Mouse (Mus musculus): ENCODE measurements around the gene Gnpat. TPM values are rescaled to one million over a fixed set of nuclear protein-coding genes. Genes with fewer than 3 reads are reported as not detected.

The Gnpat gene
- total RNA-seq, 1 experiment: 102 TPM

- TF ChIP-seq ZNF384 (IDR thresholded peaks at IDR 0.05; ENCODE audit: low read depth, low read length) (no peak), HCFC1 (IDR thresholded peaks at IDR 0.05; ENCODE audit: borderline replicate concordance, insufficient read depth, low read length) (no peak), ZC3H11A (IDR thresholded peaks at IDR 0.05; ENCODE audit: borderline replicate concordance, low read depth, low read length) (no peak), CHD2 (IDR thresholded peaks at IDR 0.05; ENCODE audit: low read depth, low read length) (no peak), MAFK (IDR thresholded peaks at IDR 0.05; ENCODE audit: insufficient read depth, low read depth, low read length) (no peak)
- DNase-seq (ENCODE audit: low read depth, low spot score): no peak
- H3K4me1 ChIP-seq (ENCODE audit: control insufficient read depth in 2 of 2, insufficient read depth in 2 of 2, low read length in 2 of 2, poor library complexity in 1 of 2): peaks cover 3 to 10% of the 10 kb centered on the region in 2 experiments; a peak in 2 of 4 replicates
- H3K27ac ChIP-seq (ENCODE audit: insufficient read depth, low read depth, low read length, poor library complexity, severe bottlenecking): no peak overlapping the region
- H3K36me3 ChIP-seq (ENCODE audit: control insufficient read depth, insufficient read depth, low read length, poor library complexity, severe bottlenecking): peaks cover 33% of the 10 kb centered on the region
- H3K9me3 ChIP-seq (ENCODE audit: control insufficient read depth, insufficient read depth, low read depth, low read length): no peaks in the 10 kb centered on the region
- in situ Hi-C loops (cut with MboI; ENCODE audit: low sequenced_read_pairs in 2 of 2, unreplicated experiment in 2 of 2): no loop called here
- H3K9ac ChIP-seq (ENCODE audit: insufficient read depth, low read depth, low read length, poor library complexity, severe bottlenecking): no peak overlapping the region
- no peak overlapping the region for H3K4me3 ChIP-seq (ENCODE audit: insufficient read depth in 1 of 2, low read depth in 1 of 2, low read length in 2 of 2, poor library complexity in 1 of 2, severe bottlenecking in 1 of 2)
These were observed 8.6 kb downstream of the Gnpat start for GRCm38 (mm10) chr8:124871474-124871873.

DNA sequence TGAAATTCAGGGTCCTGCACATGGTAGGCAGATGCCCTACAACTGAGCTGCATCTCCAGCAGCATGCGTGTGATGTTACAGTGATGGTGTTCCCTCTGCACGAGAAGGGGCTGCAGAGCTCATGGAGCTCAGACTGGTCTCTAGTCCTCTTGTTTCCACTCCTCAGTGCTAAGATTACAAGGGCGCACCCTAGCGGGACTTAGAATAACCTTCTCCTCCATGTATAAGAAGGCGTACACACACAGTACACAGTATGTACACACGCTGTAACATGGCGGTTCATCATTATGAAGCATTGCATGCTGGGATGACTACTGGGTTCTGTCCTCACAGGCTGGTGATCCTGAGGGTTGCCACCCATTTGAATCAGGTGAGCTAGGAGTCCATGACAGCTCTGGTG lies 9.2 kb downstream of the Gnpat start:
- H3K9ac ChIP-seq (ENCODE audit: insufficient read depth, low read depth, low read length, poor library complexity, severe bottlenecking): no peak overlapping the region
- in situ Hi-C loops (cut with MboI; ENCODE audit: low sequenced_read_pairs in 2 of 2, unreplicated experiment in 2 of 2): no loop called here
- no peak for TF ChIP-seq CHD2 (IDR thresholded peaks at IDR 0.05; ENCODE audit: low read depth, low read length)
- TF ChIP-seq ZNF384 (IDR thresholded peaks at IDR 0.05; ENCODE audit: low read depth, low read length): no peak
- TF ChIP-seq MAFK (IDR thresholded peaks at IDR 0.05; ENCODE audit: insufficient read depth, low read depth, low read length): no peak
- no peak for TF ChIP-seq HCFC1 (IDR thresholded peaks at IDR 0.05; ENCODE audit: borderline replicate concordance, insufficient read depth, low read length)
- no peak for TF ChIP-seq ZC3H11A (IDR thresholded peaks at IDR 0.05; ENCODE audit: borderline replicate concordance, low read depth, low read length)
- peak; percentile 40 for DNase-seq (ENCODE audit: low read depth, low spot score)
- peaks cover 39% of the 10 kb centered on the region for H3K36me3 ChIP-seq (ENCODE audit: control insufficient read depth, insufficient read depth, low read length, poor library complexity, severe bottlenecking)
- H3K4me3 ChIP-seq (ENCODE audit: insufficient read depth in 1 of 2, low read depth in 1 of 2, low read length in 2 of 2, poor library complexity in 1 of 2, severe bottlenecking in 1 of 2): no peak overlapping the region
- no peak overlapping the region for H3K27ac ChIP-seq (ENCODE audit: insufficient read depth, low read depth, low read length, poor library complexity, severe bottlenecking)
- peaks cover 3 to 10% of the 10 kb centered on the region in 2 experiments; a peak in 2 of 4 replicates for H3K4me1 ChIP-seq (ENCODE audit: control insufficient read depth in 2 of 2, insufficient read depth in 2 of 2, low read length in 2 of 2, poor library complexity in 1 of 2)
- no peaks in the 10 kb centered on the region for H3K9me3 ChIP-seq (ENCODE audit: control insufficient read depth, insufficient read depth, low read depth, low read length)

GRCm38 (mm10) chr8:124872690-124873089 lies 9.9 kb downstream of the Gnpat start:
- H3K36me3 ChIP-seq (ENCODE audit: control insufficient read depth, insufficient read depth, low read length, poor library complexity, severe bottlenecking): peaks cover 43% of the 10 kb centered on the region
- H3K27ac ChIP-seq (ENCODE audit: insufficient read depth, low read depth, low read length, poor library complexity, severe bottlenecking): no peak overlapping the region
- in situ Hi-C loops (cut with MboI; ENCODE audit: low sequenced_read_pairs in 2 of 2, unreplicated experiment in 2 of 2): no loop called here

GRCm38 (mm10) chr8:124878141-124878540 lies 15.3 kb downstream of the Gnpat start:
- TF ChIP-seq ZNF384 (IDR thresholded peaks at IDR 0.05; ENCODE audit: low read depth, low read length) (no peak), HCFC1 (IDR thresholded peaks at IDR 0.05; ENCODE audit: borderline replicate concordance, insufficient read depth, low read length) (no peak), MAFK (IDR thresholded peaks at IDR 0.05; ENCODE audit: insufficient read depth, low read depth, low read length) (no peak), CHD2 (IDR thresholded peaks at IDR 0.05; ENCODE audit: low read depth, low read length) (no peak), ZC3H11A (IDR thresholded peaks at IDR 0.05; ENCODE audit: borderline replicate concordance, low read depth, low read length) (no peak)
- in situ Hi-C loops (cut with MboI; ENCODE audit: low sequenced_read_pairs in 2 of 2, unreplicated experiment in 2 of 2): no loop called here
- peaks cover 71% of the 10 kb centered on the region for H3K36me3 ChIP-seq (ENCODE audit: control insufficient read depth, insufficient read depth, low read length, poor library complexity, severe bottlenecking)

More at GRCm38 (mm10) chr8:124872690-124873089, 9.9 kb downstream of the Gnpat start:
- no peak overlapping the region for H3K4me3 ChIP-seq (ENCODE audit: insufficient read depth in 1 of 2, low read depth in 1 of 2, low read length in 2 of 2, poor library complexity in 1 of 2, severe bottlenecking in 1 of 2)
- no peak for DNase-seq (ENCODE audit: low read depth, low spot score)
- H3K9ac ChIP-seq (ENCODE audit: insufficient read depth, low read depth, low read length, poor library complexity, severe bottlenecking): no peak overlapping the region
- no peaks in the 10 kb centered on the region for H3K9me3 ChIP-seq (ENCODE audit: control insufficient read depth, insufficient read depth, low read depth, low read length)
- TF ChIP-seq ZNF384 (IDR thresholded peaks at IDR 0.05; ENCODE audit: low read depth, low read length) (no peak), CHD2 (IDR thresholded peaks at IDR 0.05; ENCODE audit: low read depth, low read length) (no peak), ZC3H11A (IDR thresholded peaks at IDR 0.05; ENCODE audit: borderline replicate concordance, low read depth, low read length) (no peak), MAFK (IDR thresholded peaks at IDR 0.05; ENCODE audit: insufficient read depth, low read depth, low read length) (no peak), HCFC1 (IDR thresholded peaks at IDR 0.05; ENCODE audit: borderline replicate concordance, insufficient read depth, low read length) (no peak)
- H3K4me1 ChIP-seq (ENCODE audit: control insufficient read depth in 2 of 2, insufficient read depth in 2 of 2, low read length in 2 of 2, poor library complexity in 1 of 2): peaks cover 3 to 7% of the 10 kb centered on the region in 2 experiments; a peak in 2 of 4 replicates

More at GRCm38 (mm10) chr8:124878141-124878540, 15.3 kb downstream of the Gnpat start:
- no peak for DNase-seq (ENCODE audit: low read depth, low spot score)
- Histone ChIP-seq H3K9me3 (ENCODE audit: control insufficient read depth, insufficient read depth, low read depth, low read length) (no peaks in the 10 kb centered on the region), H3K9ac (ENCODE audit: insufficient read depth, low read depth, low read length, poor library complexity, severe bottlenecking) (no peak overlapping the region), H3K4me1 (ENCODE audit: control insufficient read depth in 2 of 2, insufficient read depth in 2 of 2, low read length in 2 of 2, poor library complexity in 1 of 2) (no peaks in the 10 kb centered on the region; a peak in 1 of 4 replicates), H3K27ac (ENCODE audit: insufficient read depth, low read depth, low read length, poor library complexity, severe bottlenecking) (no peak overlapping the region), H3K4me3 (ENCODE audit: insufficient read depth in 1 of 2, low read depth in 1 of 2, low read length in 2 of 2, poor library complexity in 1 of 2, severe bottlenecking in 1 of 2) (no peak overlapping the region)
